Mouse (Mus musculus): ENCODE results near the gene Habp4. TPM values are rescaled to one million over a fixed set of nuclear protein-coding genes. Genes with fewer than 3 reads are reported as not detected.

Habp4 gene
- polyA plus RNA-seq, 1 experiment from 2014 or later, result 19.0 TPM

DNA sequence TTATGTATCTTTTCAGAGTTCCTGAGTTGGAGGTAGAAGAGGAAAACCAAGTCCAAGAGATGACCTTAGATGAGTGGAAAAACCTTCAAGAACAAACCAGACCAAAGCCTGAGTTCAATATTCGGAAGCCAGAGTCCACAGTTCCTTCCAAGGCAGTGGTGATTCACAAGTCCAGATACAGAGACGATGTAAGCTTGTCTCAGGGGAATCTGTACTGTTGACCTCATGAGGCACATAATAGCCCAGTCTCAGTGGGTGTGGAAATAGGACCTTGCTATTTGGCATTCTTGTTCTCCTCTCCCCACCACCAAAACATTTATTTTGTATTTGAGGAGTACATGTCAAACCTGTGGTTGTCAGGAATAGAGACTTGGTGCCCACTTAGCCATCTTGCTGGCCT is 20.5 kb downstream of the Habp4 start:
- H3K4me3 ChIP-seq, result no peak overlapping the region
- no peaks in the 10 kb centered on the region for H3K27me3 ChIP-seq (ENCODE audit: low read depth, poor library complexity, severe bottlenecking)
- DNase-seq (ENCODE audit: low spot score), result no peak
- WGBS, result 89% methylated on average over 2 of the region's 2 CpGs
- H3K27ac ChIP-seq (replicated peaks), result no peak overlapping the region
- peaks cover 20% of the 10 kb centered on the region for H3K4me1 ChIP-seq
- no peaks in the 10 kb centered on the region for H3K9me3 ChIP-seq (replicated peaks)
- peaks cover 57% of the 10 kb centered on the region for H3K36me3 ChIP-seq

DNA sequence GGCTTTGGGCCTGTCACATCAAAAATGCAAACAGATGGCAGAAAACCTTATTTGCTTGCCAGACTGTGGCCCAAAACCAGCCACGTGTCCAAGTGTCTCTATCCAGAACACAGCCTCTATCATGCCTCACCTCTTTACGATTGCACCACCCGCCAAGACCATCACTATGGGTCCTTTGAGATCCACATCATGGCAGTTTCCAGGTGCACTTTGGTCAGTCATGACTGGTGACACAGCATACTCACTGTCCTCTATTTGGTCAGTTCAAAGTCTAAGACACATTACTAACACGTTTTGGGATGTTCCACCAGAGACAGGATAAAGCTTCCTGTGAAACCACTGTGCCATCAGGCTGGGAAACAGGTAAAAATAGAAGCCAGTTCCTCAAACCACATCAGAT is 22.0 kb downstream of the Habp4 start:
- Histone ChIP-seq H3K27ac (replicated peaks) (no peak overlapping the region), H3K9me3 (replicated peaks) (no peaks in the 10 kb centered on the region), H3K4me1 (peaks cover 9% of the 10 kb centered on the region), H3K27me3 (ENCODE audit: low read depth, poor library complexity, severe bottlenecking) (no peaks in the 10 kb centered on the region), H3K36me3 (peaks cover 51% of the 10 kb centered on the region), H3K4me3 (no peak overlapping the region)
- 92% methylated on average over 4 of the region's 4 CpGs for WGBS
- DNase-seq (ENCODE audit: low spot score), result no peak

DNA sequence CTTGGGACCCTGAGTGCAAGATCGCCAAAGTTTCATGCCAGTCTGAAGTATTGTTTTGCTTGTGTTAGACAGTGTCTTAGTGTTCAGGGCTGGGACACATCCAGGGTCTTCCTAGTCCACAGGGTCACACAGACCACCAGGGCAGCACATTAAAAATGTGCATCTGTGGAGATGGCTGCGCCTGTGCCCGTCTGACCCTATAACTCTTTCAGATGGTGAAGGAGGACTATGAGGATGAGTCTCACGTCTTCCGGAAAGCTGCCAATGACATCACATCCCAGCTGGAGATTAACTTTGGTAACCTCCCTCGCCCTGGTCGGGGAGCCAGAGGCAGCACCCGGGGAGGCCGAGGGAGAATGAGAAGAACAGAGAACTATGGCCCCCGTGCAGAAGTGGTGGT is 22.7 kb downstream of the Habp4 start:
- DNase-seq (ENCODE audit: low spot score), result no peak
- WGBS, result 85% methylated on average over 10 of the region's 10 CpGs
- no peak overlapping the region for H3K27ac ChIP-seq (replicated peaks)
- H3K9me3 ChIP-seq (replicated peaks), result no peaks in the 10 kb centered on the region
- H3K36me3 ChIP-seq, result peaks cover 48% of the 10 kb centered on the region
- H3K4me1 ChIP-seq, result peaks cover 1% of the 10 kb centered on the region
- no peak overlapping the region for H3K4me3 ChIP-seq
- no peaks in the 10 kb centered on the region for H3K27me3 ChIP-seq (ENCODE audit: low read depth, poor library complexity, severe bottlenecking)

DNA sequence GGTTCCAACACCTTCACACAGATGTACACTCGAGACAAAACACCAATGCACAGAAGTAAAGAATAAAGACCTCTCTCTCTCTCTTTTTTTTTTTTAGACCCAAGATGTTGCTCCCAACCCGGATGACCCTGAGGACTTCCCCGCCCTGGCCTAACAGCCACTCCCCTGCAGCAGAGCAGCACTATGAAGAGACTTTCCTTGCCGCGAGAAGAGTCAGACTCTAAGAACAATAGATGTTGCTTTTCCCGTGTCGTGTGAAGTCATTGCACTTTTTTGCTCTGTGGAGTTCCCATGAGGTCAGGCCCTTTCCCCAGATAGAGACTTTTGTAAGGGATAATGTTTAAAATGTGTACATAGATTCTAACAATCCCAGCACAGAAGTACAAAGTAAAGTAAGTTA is 23.6 kb downstream of the Habp4 start:
- no peak overlapping the region for H3K4me3 ChIP-seq
- no peaks in the 10 kb centered on the region for H3K4me1 ChIP-seq
- no peaks in the 10 kb centered on the region for H3K9me3 ChIP-seq (replicated peaks)
- DNase-seq (ENCODE audit: low spot score), result no peak
- 81% methylated on average over 7 of the region's 7 CpGs for WGBS
- no peak overlapping the region for H3K27ac ChIP-seq (replicated peaks)
- no peaks in the 10 kb centered on the region for H3K27me3 ChIP-seq (ENCODE audit: low read depth, poor library complexity, severe bottlenecking)
- H3K36me3 ChIP-seq, result peaks cover 47% of the 10 kb centered on the region

DNA sequence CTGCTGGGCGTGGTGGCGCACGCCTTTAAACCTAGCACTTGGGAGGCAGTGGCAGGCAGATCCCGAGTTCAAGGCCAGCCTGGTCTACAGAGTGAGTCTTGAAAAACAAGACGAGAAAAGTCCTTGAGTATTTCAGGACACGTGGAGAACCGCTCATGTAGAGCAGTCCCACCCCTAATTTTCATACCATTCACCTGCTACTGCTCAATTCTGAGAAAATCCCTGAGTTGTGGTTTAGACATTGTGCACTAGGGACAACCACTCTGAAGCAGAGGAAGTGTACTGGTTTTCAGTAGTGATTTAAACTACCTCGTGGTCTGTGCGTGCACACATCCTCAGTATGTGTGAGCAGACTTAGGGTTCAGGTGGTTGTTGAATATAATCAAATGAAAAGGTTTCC is 24.0 kb downstream of the Habp4 start:
- WGBS, result 93% methylated on average over 9 of the region's 9 CpGs
- H3K9me3 ChIP-seq (replicated peaks), result no peaks in the 10 kb centered on the region
- no peaks in the 10 kb centered on the region for H3K27me3 ChIP-seq (ENCODE audit: low read depth, poor library complexity, severe bottlenecking)
- H3K4me3 ChIP-seq, result no peak overlapping the region
- DNase-seq (ENCODE audit: low spot score), result no peak
- no peak overlapping the region for H3K27ac ChIP-seq (replicated peaks)
- no peaks in the 10 kb centered on the region for H3K4me1 ChIP-seq
- H3K36me3 ChIP-seq, result peaks cover 43% of the 10 kb centered on the region

GRCm38 (mm10) chr13:64186516-64186915 is 24.9 kb downstream of the Habp4 start:
- Histone ChIP-seq H3K27me3 (ENCODE audit: low read depth, poor library complexity, severe bottlenecking) (no peaks in the 10 kb centered on the region), H3K4me3 (no peak overlapping the region), H3K27ac (replicated peaks) (no peak overlapping the region), H3K4me1 (no peaks in the 10 kb centered on the region), H3K9me3 (replicated peaks) (no peaks in the 10 kb centered on the region), H3K36me3 (peaks cover 39% of the 10 kb centered on the region)
- 92% methylated on average over 4 of the region's 4 CpGs for WGBS
- DNase-seq (ENCODE audit: low spot score), result no peak

- Histone ChIP-seq H3K9me3 (replicated peaks) (no peaks in the 10 kb centered on the region), H3K27me3 (ENCODE audit: low read depth, poor library complexity, severe bottlenecking) (no peaks in the 10 kb centered on the region), H3K4me3 (no peak overlapping the region), H3K27ac (replicated peaks) (no peak overlapping the region), H3K4me1 (no peaks in the 10 kb centered on the region), H3K36me3 (peaks cover 39% of the 10 kb centered on the region)
- DNase-seq (ENCODE audit: low spot score), result no peak
Observed at GRCm38 (mm10) chr13:64187065-64187464, 25.4 kb downstream of the Habp4 start.

GRCm38 (mm10) chr13:64197899-64198298 is 36.3 kb downstream of the Habp4 start:
- Histone ChIP-seq H3K4me3 (no peak overlapping the region), H3K9me3 (replicated peaks) (no peaks in the 10 kb centered on the region), H3K27me3 (ENCODE audit: low read depth, poor library complexity, severe bottlenecking) (no peaks in the 10 kb centered on the region), H3K36me3 (peaks cover 24% of the 10 kb centered on the region), H3K27ac (replicated peaks) (no peak overlapping the region), H3K4me1 (no peaks in the 10 kb centered on the region)
- WGBS, result 94% methylated on average over 6 of the region's 6 CpGs
- DNase-seq (ENCODE audit: low spot score), result no peak

- no peak overlapping the region for H3K4me3 ChIP-seq
- WGBS, result 95% methylated on average over 4 of the region's 4 CpGs
- H3K27ac ChIP-seq (replicated peaks), result no peak overlapping the region
- 0 out of 2 replicates have a peak, but pooled peaks cover 1% of the 10 kb centered on the region for H3K4me1 ChIP-seq
- H3K27me3 ChIP-seq (ENCODE audit: low read depth, poor library complexity, severe bottlenecking), result no peaks in the 10 kb centered on the region
- H3K36me3 ChIP-seq, result peaks cover 23% of the 10 kb centered on the region
- no peak for DNase-seq (ENCODE audit: low spot score)
- H3K9me3 ChIP-seq (replicated peaks), result no peaks in the 10 kb centered on the region
Observed at GRCm38 (mm10) chr13:64198310-64198709, 36.7 kb downstream of the Habp4 start.

DNA sequence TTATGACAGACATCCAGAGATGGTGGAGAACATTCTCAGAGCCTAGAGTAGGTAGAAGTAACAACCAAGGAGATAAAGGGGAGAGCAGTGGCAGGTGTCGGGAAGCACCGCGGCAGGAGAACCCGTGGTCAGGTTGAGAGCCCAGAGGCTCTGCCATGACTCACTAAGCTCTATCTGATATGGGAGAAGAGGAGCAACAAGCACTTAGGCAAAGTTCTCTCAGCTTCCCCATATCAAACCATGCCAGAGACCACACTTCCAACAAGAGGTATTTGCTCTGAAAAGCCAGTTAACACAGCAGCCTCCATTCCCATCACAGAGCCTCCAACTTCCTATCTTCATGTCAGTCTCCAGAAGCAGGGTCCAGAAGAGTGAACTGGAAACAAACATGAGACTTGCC is 39.3 kb downstream of the Habp4 start:
- H3K36me3 ChIP-seq, result peaks cover 17% of the 10 kb centered on the region
- no peak for DNase-seq (ENCODE audit: low spot score)
- no peak overlapping the region for H3K27ac ChIP-seq (replicated peaks)
- no peaks in the 10 kb centered on the region for H3K27me3 ChIP-seq (ENCODE audit: low read depth, poor library complexity, severe bottlenecking)
- no peaks in the 10 kb centered on the region for H3K9me3 ChIP-seq (replicated peaks)
- H3K4me1 ChIP-seq, result 0 out of 2 replicates have a peak, but pooled peaks cover 3% of the 10 kb centered on the region
- no peak overlapping the region for H3K4me3 ChIP-seq
- 97% methylated on average over 4 of the region's 4 CpGs for WGBS

DNA sequence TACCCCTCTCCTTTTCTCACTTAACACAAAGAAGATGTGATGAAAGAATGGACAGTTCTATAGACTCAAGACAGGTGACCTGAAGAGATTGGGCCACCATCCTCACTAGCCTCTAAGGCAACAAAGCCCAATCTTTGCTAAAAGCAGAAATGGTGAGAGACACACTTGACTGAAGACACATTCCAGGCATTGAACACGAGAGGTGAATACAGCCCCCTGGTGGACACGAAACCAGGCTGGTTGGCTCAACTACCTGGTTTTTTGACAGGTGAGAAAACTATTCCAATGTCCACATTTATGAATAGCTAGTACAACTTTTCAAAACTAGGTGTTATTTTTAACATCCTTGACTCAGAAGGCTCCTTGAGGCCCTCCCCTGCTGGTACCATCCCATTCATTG is 43.1 kb downstream of the Habp4 start:
- no peak for DNase-seq (ENCODE audit: low spot score)

DNA sequence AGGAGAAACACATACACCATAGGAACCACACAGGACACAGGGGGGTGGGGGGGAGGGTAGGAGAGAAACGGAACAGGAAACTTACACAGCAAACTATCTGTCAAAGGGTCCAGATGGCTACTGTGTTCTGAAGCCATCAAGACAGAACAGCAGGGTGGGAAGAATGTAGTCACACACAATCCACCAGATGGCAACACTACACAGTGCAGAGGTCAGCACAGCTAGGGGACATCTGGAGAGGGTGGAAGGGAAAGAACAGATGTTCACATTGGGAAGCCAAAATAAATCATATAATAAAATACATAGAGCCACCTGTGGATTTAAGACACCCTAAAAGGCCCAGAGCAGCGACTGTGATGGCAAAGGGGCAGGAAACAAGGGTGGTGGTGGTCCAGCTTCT is 43.6 kb downstream of the Habp4 start:
- H3K27me3 ChIP-seq (ENCODE audit: low read depth, poor library complexity, severe bottlenecking), result no peaks in the 10 kb centered on the region
- 0 out of 2 replicates have a peak, but pooled peaks cover 3% of the 10 kb centered on the region for H3K4me1 ChIP-seq
- H3K9me3 ChIP-seq (replicated peaks), result no peaks in the 10 kb centered on the region
- H3K36me3 ChIP-seq, result peaks cover 8% of the 10 kb centered on the region
- no peak overlapping the region for H3K27ac ChIP-seq (replicated peaks)
- no peak for DNase-seq (ENCODE audit: low spot score)
- WGBS, result 65% methylated on average over 2 of the region's 2 CpGs
- no peak overlapping the region for H3K4me3 ChIP-seq

More for the DNA sequence above, 43.1 kb downstream of the Habp4 start:
- no peak overlapping the region for H3K27ac ChIP-seq (replicated peaks)
- no peak overlapping the region for H3K4me3 ChIP-seq
- peaks cover 9% of the 10 kb centered on the region for H3K36me3 ChIP-seq
- H3K27me3 ChIP-seq (ENCODE audit: low read depth, poor library complexity, severe bottlenecking), result no peaks in the 10 kb centered on the region
- 78% methylated on average over 2 of the region's 2 CpGs for WGBS
- no peaks in the 10 kb centered on the region for H3K9me3 ChIP-seq (replicated peaks)
- H3K4me1 ChIP-seq, result 0 out of 2 replicates have a peak, but pooled peaks cover 3% of the 10 kb centered on the region

GRCm38 (mm10) chr13:64208146-64208545 is 46.5 kb downstream of the Habp4 start:
- no peak overlapping the region for H3K27ac ChIP-seq (replicated peaks)
- 0 out of 2 replicates have a peak, but pooled peaks cover 3% of the 10 kb centered on the region for H3K4me1 ChIP-seq
- DNase-seq (ENCODE audit: low spot score), result no peak
- H3K4me3 ChIP-seq, result no peak overlapping the region
- H3K9me3 ChIP-seq (replicated peaks), result no peaks in the 10 kb centered on the region
- H3K36me3 ChIP-seq, result peaks cover 2% of the 10 kb centered on the region
- no peaks in the 10 kb centered on the region for H3K27me3 ChIP-seq (ENCODE audit: low read depth, poor library complexity, severe bottlenecking)
- 93% methylated on average over 6 of the region's 6 CpGs for WGBS

GRCm38 (mm10) chr13:64211995-64212603 is 50.5 kb downstream of the Habp4 start:
- DNase-seq (ENCODE audit: low spot score), result no peak
- no peaks in the 10 kb centered on the region for H3K27me3 ChIP-seq (ENCODE audit: low read depth, poor library complexity, severe bottlenecking)
- peaks cover 14% of the 10 kb centered on the region for H3K36me3 ChIP-seq
- H3K4me3 ChIP-seq, result no peak overlapping the region
- no peaks in the 10 kb centered on the region for H3K9me3 ChIP-seq (replicated peaks)
- no peaks in the 10 kb centered on the region for H3K4me1 ChIP-seq
- no peak overlapping the region for H3K27ac ChIP-seq (replicated peaks)
- 88% methylated on average over 5 of the region's 5 CpGs for WGBS

Data from midbrain, embryonic 10.5 days (tissue).